Comparison of ENCODE assay signal across 8 mouse cellular contexts in the genomic region with DNA sequence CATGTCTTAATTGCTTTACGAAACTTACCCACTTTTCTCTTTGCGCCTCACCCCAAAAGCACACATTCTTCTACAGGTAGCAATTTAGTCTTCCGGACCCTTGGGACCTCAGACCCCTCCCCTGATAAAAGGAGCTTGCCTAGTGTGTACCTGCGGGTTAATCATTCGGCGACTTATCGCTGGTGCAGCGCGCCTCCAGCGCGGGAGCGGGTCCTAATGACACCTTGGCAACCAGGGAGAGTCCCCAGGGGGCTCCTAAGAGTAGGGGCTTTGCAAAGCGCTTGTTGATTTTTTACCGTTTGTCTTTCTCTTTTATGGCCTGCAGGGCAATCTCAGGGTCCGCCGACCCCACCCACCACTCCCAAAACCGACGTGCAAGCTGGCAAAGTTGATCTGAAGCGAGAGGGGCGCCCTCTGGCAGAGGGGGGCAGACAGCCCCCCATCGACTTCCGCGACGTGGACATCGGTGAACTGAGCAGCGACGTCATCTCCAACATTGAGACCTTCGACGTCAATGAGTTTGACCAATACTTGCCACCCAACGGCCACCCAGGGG. TPM values are rescaled to one million over a fixed set of nuclear protein-coding genes. Genes with fewer than 3 reads are reported as not detected.
A peak's percentile ranks its signal among the peaks of the same experiment; 100 is the strongest.
DNase-seq lines count a peak whose midpoint lies in the region; ATAC-seq lines count a peak whose summit lies in the region.

No protein-coding gene starts in this region.

- WGBS in embryonic facial prominence, embryonic 12.5 days, result 2% methylated on average over 30 of the region's 30 CpGs
- WGBS in intestine, embryonic 15.5 days, result 4% methylated on average over 30 of the region's 30 CpGs
- 2% methylated on average over 30 of the region's 30 CpGs for WGBS in neural tube, embryonic 14.5 days

- peak overlapping the region; percentile 92 for H3K27ac ChIP-seq in embryonic facial prominence, embryonic 12.5 days
- H3K27ac ChIP-seq in intestine, embryonic 15.5 days, result peak overlapping the region; percentile 62
- peak overlapping the region; percentile 76 for H3K27ac ChIP-seq in neural tube, embryonic 14.5 days (ENCODE audit: low read depth, low read length)

- H3K9ac ChIP-seq in embryonic facial prominence, embryonic 12.5 days, result peak overlapping the region; percentile 77
- peak overlapping the region; percentile 41 for H3K9ac ChIP-seq in intestine, embryonic 15.5 days
- H3K9ac ChIP-seq in neural tube, embryonic 14.5 days (replicated peaks; ENCODE audit: low read depth, low read length), result peak overlapping the region; percentile 68

- peaks cover 36% of the 10 kb centered on the region for H3K4me1 ChIP-seq in embryonic facial prominence, embryonic 12.5 days
- H3K4me1 ChIP-seq in intestine, embryonic 15.5 days (replicated peaks), result peaks cover 35% of the 10 kb centered on the region
- H3K4me1 ChIP-seq in neural tube, embryonic 14.5 days (ENCODE audit: control insufficient read depth, insufficient read depth, low read length), result peaks cover 16% of the 10 kb centered on the region

- H3K27me3 ChIP-seq in embryonic facial prominence, embryonic 12.5 days, result no peaks in the 10 kb centered on the region
- H3K27me3 ChIP-seq in intestine, embryonic 15.5 days (replicated peaks), result no peaks in the 10 kb centered on the region; the same call in none of the 2 replicates
- H3K27me3 ChIP-seq in neural tube, embryonic 14.5 days (ENCODE audit: control insufficient read depth, insufficient read depth, low read length), result no peaks in the 10 kb centered on the region

- ATAC-seq in embryonic facial prominence, embryonic 12.5 days (ENCODE audit: insufficient number of reproducible peaks, insufficient read depth, low FRiP score, low TSS enrichment), result no peak
- peak; percentile 72 for ATAC-seq in intestine, embryonic 15.5 days
- no peak for ATAC-seq in neural tube, embryonic 14.5 days (ENCODE audit: low read depth)

- H3K36me3 ChIP-seq in embryonic facial prominence, embryonic 12.5 days, result peaks cover 10% of the 10 kb centered on the region; the same call in 1 of the 2 replicates
- no peaks in the 10 kb centered on the region for H3K36me3 ChIP-seq in intestine, embryonic 15.5 days
- no peaks in the 10 kb centered on the region for H3K36me3 ChIP-seq in neural tube, embryonic 14.5 days (ENCODE audit: control insufficient read depth, insufficient read depth, low read length)

- H3K4me3 ChIP-seq in embryonic facial prominence, embryonic 12.5 days, result peak overlapping the region; percentile 73
- H3K4me3 ChIP-seq in intestine, embryonic 15.5 days (replicated peaks), result peak overlapping the region; percentile 70
- H3K4me3 ChIP-seq in neural tube, embryonic 14.5 days (ENCODE audit: low read depth, low read length), result peak overlapping the region; percentile 60

- DNase-seq in layer of hippocampus, postnatal 10 days (ENCODE audit: low spot score in 2 of 2), result peak; percentile 25 to 41
- no peak for DNase-seq in layer of hippocampus, adult 8-10 months (ENCODE audit: low spot score in 2 of 2)
- DNase-seq in layer of hippocampus, adult 18-20 months (ENCODE audit: low spot score in 2 of 2), result no peak
- DNase-seq in urinary bladder, postnatal 25 days (ENCODE audit: low spot score), result no peak
- no peak for DNase-seq in adipocyte (ENCODE audit: low spot score)

- no peaks in the 10 kb centered on the region for H3K9me3 ChIP-seq in embryonic facial prominence, embryonic 12.5 days
- no peaks in the 10 kb centered on the region for H3K9me3 ChIP-seq in intestine, embryonic 15.5 days
- H3K9me3 ChIP-seq in neural tube, embryonic 14.5 days (ENCODE audit: control insufficient read depth, low read length), result no peaks in the 10 kb centered on the region

- peak overlapping the region; percentile 93 for H3K4me2 ChIP-seq in embryonic facial prominence, embryonic 12.5 days (replicated peaks)
- peak overlapping the region; percentile 93 for H3K4me2 ChIP-seq in intestine, embryonic 15.5 days (replicated peaks)
- peak overlapping the region; percentile 93 for H3K4me2 ChIP-seq in neural tube, embryonic 14.5 days (ENCODE audit: low read depth, low read length)

RNA-seq across cellular contexts. Expression of gene Sox9, which starts 2.4 kb away (rescaled TPM):
- total RNA-seq in layer of hippocampus, postnatal 10 days (2021), result 10 to 100 TPM; 27.7 to 30.2 TPM
- total RNA-seq in layer of hippocampus, adult 8-10 months (2022), result 10 to 100 TPM; 25.6 to 45.4 (median 32.4) TPM
- polyA plus RNA-seq in embryonic facial prominence, embryonic 12.5 days (2016; fragmentation: Nextera tagmentation; extraction: Ambion mirVana), result 138 and 149 TPM in 2 replicates
- polyA plus RNA-seq in intestine, embryonic 15.5 days (2015; fragmentation: Nextera tagmentation; extraction: Ambion mirVana), result 35.0 and 41.2 TPM in 2 replicates
- polyA plus RNA-seq in neural tube, embryonic 14.5 days (2014; fragmentation: Nextera tagmentation; extraction: Ambion mirVana), result 34.4 and 39.6 TPM in 2 replicates
- 10 to 100 TPM; 24.7 to 35.0 TPM for total RNA-seq in layer of hippocampus, adult 18-20 months (2021)

Comparison
In these comparisons a context has a peak if more than half of its experiments do, and no peak if none do; other contexts are left out.
1. DNase-seq: peak in layer of hippocampus, postnatal 10 days (2 of 2); none in layer of hippocampus, adult 8-10 months (0 of 2), layer of hippocampus, adult 18-20 months (0 of 2), urinary bladder, postnatal 25 days (single experiment) and adipocyte (single experiment).
2. Peak in every context shown above with its lines, with median percentiles within 50 percentile points of each other: H3K27ac ChIP-seq, H3K4me2 ChIP-seq, H3K4me3 ChIP-seq and H3K9ac ChIP-seq.